Comparison of ENCODE assay signal across 10 mouse cellular contexts in the genomic region with DNA sequence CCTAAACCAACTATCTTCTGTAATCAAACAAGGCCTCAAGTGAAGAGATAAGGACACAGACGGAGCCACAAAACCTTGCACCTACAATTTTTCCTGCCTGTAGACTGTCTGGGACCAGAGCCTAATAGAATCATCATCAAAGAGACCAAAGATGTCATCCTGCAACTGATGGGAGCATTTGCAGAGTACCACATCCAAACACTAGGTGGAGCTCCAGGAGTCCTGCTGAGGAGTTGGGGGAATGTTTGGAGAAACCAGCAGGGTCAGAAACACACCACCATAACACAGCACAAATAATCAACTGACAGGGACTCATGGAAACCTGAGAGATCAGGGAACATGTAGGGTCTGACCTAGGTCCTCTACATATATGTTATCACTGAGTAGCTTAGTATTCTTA.
DNase-seq lines count a peak whose midpoint lies in the region; ATAC-seq lines count a peak whose summit lies in the region.
"Had no signal": no experiment of that assay in that cellular context is flagged by ENCODE, and none has a peak within 500 bp of the region (broad histone marks: within the 10 kb centered on the region; RNA-seq: fewer than 3 reads in every experiment).

No protein-coding gene starts in this region.

- no peak for ATAC-seq in midbrain, embryonic 13.5 days
- ATAC-seq in monocyte, adult 5-6 weeks (replicated peaks; ENCODE audit: insufficient number of reproducible peaks, low FRiP score, low TSS enrichment, poor library complexity, severe bottlenecking): no peak

- H3K4me2 ChIP-seq in midbrain, embryonic 13.5 days (replicated peaks): no peak overlapping the region
- H3K4me2 ChIP-seq: embryonic facial prominence, embryonic 13.5 days; limb, embryonic 12.5 days had no signal

- no peak overlapping the region for H3K4me3 ChIP-seq in midbrain, embryonic 10.5 days
- H3K4me3 ChIP-seq in midbrain, embryonic 13.5 days (replicated peaks): no peak overlapping the region
- H3K4me3 ChIP-seq: embryonic facial prominence, embryonic 13.5 days; limb, embryonic 12.5 days had no signal

- no peak overlapping the region for H3K27ac ChIP-seq in midbrain, embryonic 10.5 days (replicated peaks)
- no peak overlapping the region for H3K27ac ChIP-seq in midbrain, embryonic 13.5 days
- H3K27ac ChIP-seq: embryonic facial prominence, embryonic 13.5 days; limb, embryonic 12.5 days had no signal

- H3K36me3 ChIP-seq in midbrain, embryonic 10.5 days: no peaks in the 10 kb centered on the region
- no peaks in the 10 kb centered on the region for H3K36me3 ChIP-seq in midbrain, embryonic 13.5 days
- H3K36me3 ChIP-seq: embryonic facial prominence, embryonic 13.5 days; limb, embryonic 12.5 days had no signal

- H3K4me1 ChIP-seq in midbrain, embryonic 10.5 days: no peaks in the 10 kb centered on the region
- H3K4me1 ChIP-seq in midbrain, embryonic 13.5 days (replicated peaks): no peaks in the 10 kb centered on the region
- H3K4me1 ChIP-seq: embryonic facial prominence, embryonic 13.5 days; limb, embryonic 12.5 days had no signal

- no peaks in the 10 kb centered on the region for H3K27me3 ChIP-seq in midbrain, embryonic 10.5 days (ENCODE audit: low read depth, poor library complexity, severe bottlenecking)
- H3K27me3 ChIP-seq in midbrain, embryonic 13.5 days: no peaks in the 10 kb centered on the region
- H3K27me3 ChIP-seq: embryonic facial prominence, embryonic 13.5 days; limb, embryonic 12.5 days had no signal

- intact Hi-C loops in heart, postnatal 14 days (cut with DNase I): no loop called here

- 24% methylated on average over 1 of the region's 1 CpGs for whole genome bisulfite sequencing in midbrain, embryonic 10.5 days
- WGBS in midbrain, embryonic 13.5 days: 38% methylated on average over 1 of the region's 1 CpGs

- no peaks in the 10 kb centered on the region for H3K9me3 ChIP-seq in midbrain, embryonic 10.5 days (replicated peaks)
- H3K9me3 ChIP-seq in midbrain, embryonic 13.5 days: no peaks in the 10 kb centered on the region
- H3K9me3 ChIP-seq: embryonic facial prominence, embryonic 13.5 days; limb, embryonic 12.5 days had no signal

- DNase-seq in heart, postnatal 14 days: peak; percentile 1 to 13
- DNase-seq in heart, adult 9 months (ENCODE audit: low spot score in 2 of 2): no peak
- DNase-seq in midbrain, embryonic 10.5 days (ENCODE audit: low spot score): peak; percentile 12
- DNase-seq in cerebellum, adult 8-10 months: peak; percentile 14
- DNase-seq in retina, embryonic 14.5 days (ENCODE audit: low spot score): peak; percentile 35
- DNase-seq in Muller cell, postnatal 12 days (ENCODE audit: inconsistent ontology term): no peak

- H3K9ac ChIP-seq in midbrain, embryonic 13.5 days (replicated peaks): no peak overlapping the region
- H3K9ac ChIP-seq: embryonic facial prominence, embryonic 13.5 days; limb, embryonic 12.5 days had no signal

Comparison
In these comparisons a context has a peak if more than half of its experiments do, and no peak if none do; other contexts are left out.
1. DNase-seq: peak in heart, postnatal 14 days (2 of 2), midbrain, embryonic 10.5 days (single experiment), cerebellum, adult 8-10 months (single experiment) and retina, embryonic 14.5 days (single experiment); none in heart, adult 9 months (0 of 2) and Muller cell, postnatal 12 days (single experiment).